Mouse (Mus musculus) myocyte (in vitro differentiated cells): ENCODE data around the gene Thsd7a. TPM values are rescaled to one million over a fixed set of nuclear protein-coding genes. Genes with fewer than 3 reads are reported as not detected.

ENCODE experiments used
- H3K27me3 ChIP-seq: one replicate; pipeline ENCODE4 v1.6.1; 2011; ENCODE audit not compliant: control insufficient read depth, insufficient read depth, insufficient read length
- H3K36me3 ChIP-seq: one replicate; pipeline ENCODE4 v1.6.1; 2011; ENCODE audit not compliant: control insufficient read depth, insufficient read depth
- H3K4me2 ChIP-seq: one replicate; pipeline ENCODE4 v1.6.1; 2011; ENCODE audit warnings: low read depth, control low read depth
- H3K4me3 ChIP-seq: one replicate; pipeline ENCODE4 v1.5.1; 2011; ENCODE audit warnings: mild to moderate bottlenecking, control low read depth, moderate library complexity
- H3K79me2 ChIP-seq: one replicate; pipeline ENCODE4 v1.6.1; 2011; ENCODE audit not compliant: control insufficient read depth, insufficient read depth
- H3ac ChIP-seq: one replicate; pipeline ENCODE4 v1.6.1; 2011; ENCODE audit not compliant: control insufficient read depth, insufficient read length
- CEBPB ChIP-seq: IDR thresholded peaks from 2 replicates; pipeline ENCODE4 v1.6.1; 2011; ENCODE audit warnings: mild to moderate bottlenecking, moderate library complexity; ENCODE audit not compliant: poor library complexity, insufficient read depth, severe bottlenecking
- E2F4 ChIP-seq: IDR thresholded peaks from one replicate; pipeline ENCODE4 v1.6.1; 2011; ENCODE audit warnings: mild to moderate bottlenecking, control low read depth, moderate library complexity; ENCODE audit not compliant: insufficient read depth
- MAX ChIP-seq: IDR thresholded peaks from one replicate; pipeline ENCODE4 v1.6.1; 2011; ENCODE audit warnings: low read depth, mild to moderate bottlenecking, control low read depth
- MYOD1 ChIP-seq, 3 experiments: IDR thresholded peaks; one replicate each; pipeline ENCODE4 v1.6.1; 2011; ENCODE audit warnings: control low read depth in 2 of 3, low read depth in 2 of 3, mild to moderate bottlenecking in 2 of 3, moderate library complexity in 1 of 3; ENCODE audit not compliant: insufficient read length in 2 of 3, control insufficient read depth in 1 of 3
- MYOG ChIP-seq, 3 experiments: IDR thresholded peaks; one replicate each; pipeline ENCODE4 v1.6.1; 2011; ENCODE audit warnings: control low read depth in 2 of 3, low read depth in 2 of 3, mild to moderate bottlenecking in 2 of 3; ENCODE audit not compliant: insufficient read length in 2 of 3, control insufficient read depth in 1 of 3, insufficient read depth in 1 of 3
- POLR2A ChIP-seq: IDR thresholded peaks from one replicate; pipeline ENCODE4 v1.6.1; 2011; ENCODE audit warnings: low read depth, mild to moderate bottlenecking, control low read depth, moderate library complexity; ENCODE audit not compliant: insufficient read length
- POLR2AphosphoS2 ChIP-seq: IDR thresholded peaks from one replicate; pipeline ENCODE4 v1.6.1; 2011; ENCODE audit warnings: low read depth, control low read depth; ENCODE audit not compliant: insufficient read length
- REST ChIP-seq: IDR thresholded peaks from one replicate; pipeline ENCODE4 v1.6.1; 2011; ENCODE audit warnings: mild to moderate bottlenecking, control low read depth, moderate library complexity; ENCODE audit not compliant: insufficient read depth, insufficient read length
- SRF ChIP-seq: IDR thresholded peaks from one replicate; pipeline ENCODE4 v1.6.1; 2011; ENCODE audit warnings: low read depth; ENCODE audit not compliant: control insufficient read depth, insufficient read length
- TCF12 ChIP-seq: IDR thresholded peaks from one replicate; pipeline ENCODE4 v1.6.1; 2011; ENCODE audit warnings: mild to moderate bottlenecking, control low read depth; ENCODE audit not compliant: poor library complexity, insufficient read depth, severe bottlenecking
- TCF3 ChIP-seq: IDR thresholded peaks from one replicate; pipeline ENCODE4 v1.6.1; 2011; ENCODE audit warnings: low read depth, control low read depth; ENCODE audit not compliant: insufficient read length
- USF1 ChIP-seq: IDR thresholded peaks from one replicate; pipeline ENCODE4 v1.6.1; 2011; ENCODE audit warnings: low read depth, mild to moderate bottlenecking, control low read depth, moderate library complexity
- polyA plus RNA-seq: library from polyadenylated mRNA; unstranded; fragments of >200 nt; fragmentation: generic; extraction: Trizol; gene quantifications from one replicate; pipeline ENCODE4 v1.2.1, GENCODE M21; 2012; ENCODE audit warnings: missing spikeins

Thsd7a gene
- polyA plus RNA-seq, 1 experiment: 5.0 TPM

DNA sequence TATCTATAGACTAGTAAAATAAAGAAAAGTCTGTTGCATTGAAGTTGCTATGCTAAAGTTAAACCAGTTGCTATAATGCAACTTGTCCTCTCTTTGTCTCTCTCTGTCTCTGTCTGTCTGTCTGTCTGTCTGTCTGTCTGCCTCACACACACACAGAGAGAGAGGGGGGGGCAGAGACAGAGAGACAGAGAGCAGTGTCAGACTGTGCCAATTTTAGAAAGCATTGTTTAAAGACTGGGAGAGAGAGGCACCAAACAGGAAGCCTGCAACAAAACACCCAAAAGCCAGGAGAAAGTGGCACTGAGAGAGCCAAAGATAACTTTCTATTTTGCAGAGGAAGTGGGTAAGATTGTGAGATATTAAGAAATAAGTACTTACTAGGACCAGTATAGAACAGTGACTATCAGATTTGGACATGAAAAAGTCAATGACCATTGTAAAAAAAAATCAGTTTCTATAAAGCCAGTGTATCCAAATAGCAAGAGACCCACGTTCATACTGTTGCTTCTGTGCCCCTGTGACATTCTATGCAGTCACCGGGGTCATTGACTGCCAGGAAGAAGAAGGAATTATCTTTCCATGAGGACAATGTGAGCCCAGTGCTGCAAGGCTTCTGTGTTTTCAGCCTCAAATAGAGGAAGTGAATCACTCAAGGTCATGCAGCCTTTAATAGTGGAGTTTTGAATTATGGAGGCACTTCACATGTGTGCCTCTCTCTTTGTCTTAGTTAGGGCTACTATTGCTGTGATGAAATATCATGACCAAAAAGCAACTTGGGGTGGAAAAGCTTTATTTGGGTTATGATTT, 355.4 kb downstream of the Thsd7a start:
- no peak for TF ChIP-seq CEBPB
- TF ChIP-seq TCF12: no peak

DNA sequence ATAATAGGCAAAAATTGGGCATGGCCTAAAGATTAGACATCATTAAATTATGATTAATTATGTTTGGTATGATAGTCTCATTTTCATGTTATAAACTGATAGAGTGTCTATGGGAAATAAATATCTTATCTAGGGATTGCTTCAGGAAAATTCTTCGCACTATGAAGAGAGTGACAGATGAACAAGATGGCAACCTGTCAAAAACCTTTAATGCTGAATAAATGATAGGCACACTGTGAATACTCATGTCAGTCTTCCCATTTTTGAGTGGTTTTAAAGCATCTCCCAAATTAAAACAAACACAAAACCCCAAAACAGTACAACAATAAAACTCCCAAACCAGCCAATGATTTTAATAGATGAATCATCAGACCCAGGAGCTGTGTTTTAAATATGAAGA, 362.5 kb downstream of the Thsd7a start:
- no peak overlapping the region for H3ac ChIP-seq
- no peaks in the 10 kb centered on the region for H3K79me2 ChIP-seq
- TF ChIP-seq MYOD1 (IDR thresholded peaks at IDR 0.05; ENCODE audit: control insufficient read depth in 1 of 3, insufficient read length in 2 of 3, low read depth in 2 of 3) (no peak), TCF3 (no peak), CEBPB (no peak), USF1 (no peak), E2F4 (no peak), REST (no peak), POLR2A (no peak), MAX (no peak), TCF12 (no peak), MYOG (IDR thresholded peaks at IDR 0.05; ENCODE audit: control insufficient read depth in 1 of 3, insufficient read depth in 1 of 3, insufficient read length in 2 of 3, low read depth in 2 of 3) (no peak), SRF (no peak), POLR2AphosphoS2 (no peak)
- no peaks in the 10 kb centered on the region for H3K36me3 ChIP-seq
- no peak overlapping the region for H3K4me3 ChIP-seq
- H3K27me3 ChIP-seq: no peaks in the 10 kb centered on the region
- no peak overlapping the region for H3K4me2 ChIP-seq

More for the DNA sequence above, 355.4 kb downstream of the Thsd7a start:
- Histone ChIP-seq H3K4me2 (no peak overlapping the region), H3ac (no peak overlapping the region), H3K4me3 (no peak overlapping the region), H3K27me3 (no peaks in the 10 kb centered on the region), H3K79me2 (no peaks in the 10 kb centered on the region), H3K36me3 (no peaks in the 10 kb centered on the region)

DNA sequence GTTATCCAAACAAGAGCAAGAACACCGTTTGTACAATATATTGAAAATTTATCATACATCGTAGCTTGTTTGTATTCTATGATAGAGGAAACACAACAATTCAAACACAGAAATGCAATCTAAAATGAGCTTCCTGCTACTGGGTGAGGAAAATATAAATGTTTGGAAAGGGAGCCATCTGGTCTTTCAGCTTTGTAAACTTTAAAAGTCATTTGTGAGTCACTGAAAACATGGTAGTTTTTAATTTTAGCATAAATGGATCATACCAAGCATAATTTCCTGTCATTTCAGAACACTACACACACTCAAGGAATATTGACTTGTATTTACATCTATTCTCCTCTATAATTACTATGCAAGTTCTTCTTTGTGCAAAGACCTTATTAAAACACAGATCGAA, 363.6 kb downstream of the Thsd7a start:
- H3K4me2 ChIP-seq: no peak overlapping the region
- H3K27me3 ChIP-seq: no peaks in the 10 kb centered on the region
- H3K36me3 ChIP-seq: no peaks in the 10 kb centered on the region
- H3K4me3 ChIP-seq: no peak overlapping the region
- no peaks in the 10 kb centered on the region for H3K79me2 ChIP-seq
- no peak for TF ChIP-seq TCF12
- no peak for TF ChIP-seq REST
- TF ChIP-seq CEBPB: no peak
- no peak for TF ChIP-seq POLR2A
- TF ChIP-seq E2F4: no peak
- no peak for TF ChIP-seq MAX
- no peak for TF ChIP-seq USF1
- TF ChIP-seq SRF: no peak
- TF ChIP-seq MYOG (IDR thresholded peaks at IDR 0.05; ENCODE audit: control insufficient read depth in 1 of 3, insufficient read depth in 1 of 3, insufficient read length in 2 of 3, low read depth in 2 of 3): no peak
- TF ChIP-seq TCF3: no peak
- TF ChIP-seq POLR2AphosphoS2: no peak
- TF ChIP-seq MYOD1 (IDR thresholded peaks at IDR 0.05; ENCODE audit: control insufficient read depth in 1 of 3, insufficient read length in 2 of 3, low read depth in 2 of 3): no peak
- no peak overlapping the region for H3ac ChIP-seq

DNA sequence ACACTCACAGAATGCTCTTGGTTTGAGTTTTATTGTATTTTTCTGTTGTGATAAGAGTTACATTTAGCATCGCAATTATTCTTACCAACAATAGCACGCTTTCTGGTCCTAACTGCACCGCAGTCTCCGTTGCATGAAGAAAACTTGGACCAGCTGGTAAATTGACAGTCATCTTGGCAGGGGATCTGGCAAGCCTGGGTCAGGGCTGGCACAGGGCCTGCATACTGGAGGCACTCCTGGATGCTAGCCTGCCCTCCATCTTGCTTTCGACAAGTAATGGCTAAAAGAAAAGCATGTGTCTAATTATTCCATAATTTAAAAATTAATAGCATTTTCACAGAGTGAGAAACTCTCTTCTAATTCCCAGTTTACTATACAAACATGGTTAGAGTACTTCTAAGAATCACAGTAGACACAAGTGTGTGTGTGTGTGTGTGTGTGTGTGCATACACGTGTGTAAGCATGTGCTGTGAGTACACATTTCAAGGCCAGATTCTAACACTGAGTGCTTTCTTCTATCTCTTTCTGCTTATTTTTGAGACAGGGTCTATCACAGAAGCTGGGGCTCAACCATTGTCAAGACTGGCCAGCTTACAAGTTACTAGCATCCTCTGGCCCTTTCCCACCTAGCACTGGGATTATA, 368.0 kb downstream of the Thsd7a start:
- H3K27me3 ChIP-seq: no peaks in the 10 kb centered on the region
- H3K79me2 ChIP-seq: no peaks in the 10 kb centered on the region
- H3K4me3 ChIP-seq: no peak overlapping the region
- H3ac ChIP-seq: no peak overlapping the region
- TF ChIP-seq TCF12: no peak
- no peak for TF ChIP-seq POLR2AphosphoS2
- TF ChIP-seq USF1: no peak
- TF ChIP-seq CEBPB: no peak
- no peak for TF ChIP-seq POLR2A
- TF ChIP-seq MAX: no peak
- no peak for TF ChIP-seq SRF
- TF ChIP-seq E2F4: no peak
- no peak for TF ChIP-seq REST
- TF ChIP-seq TCF3: no peak
- no peak overlapping the region for H3K4me2 ChIP-seq
- no peaks in the 10 kb centered on the region for H3K36me3 ChIP-seq

DNA sequence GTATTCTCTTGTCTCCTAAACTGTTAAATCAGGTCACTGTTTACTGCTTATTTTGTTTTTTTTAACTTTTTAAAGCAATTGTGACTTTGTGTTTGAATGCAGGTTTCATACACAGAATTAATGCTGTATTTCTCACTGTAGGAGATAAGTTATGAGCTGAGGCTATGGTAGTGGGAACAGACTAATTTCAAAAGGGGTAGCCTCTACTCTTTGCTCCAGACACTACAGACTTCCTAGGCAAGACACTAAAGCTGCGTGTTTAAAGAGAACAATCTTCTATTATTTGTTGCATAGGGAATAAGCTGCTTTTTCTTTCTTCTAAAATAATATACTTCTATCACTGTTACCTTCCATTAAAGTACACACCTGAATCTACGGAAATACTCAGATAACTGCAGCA, 368.5 kb downstream of the Thsd7a start:
- no peak overlapping the region for H3ac ChIP-seq
- no peaks in the 10 kb centered on the region for H3K36me3 ChIP-seq
- no peak overlapping the region for H3K4me3 ChIP-seq
- H3K27me3 ChIP-seq: no peaks in the 10 kb centered on the region
- H3K4me2 ChIP-seq: no peak overlapping the region
- H3K79me2 ChIP-seq: no peaks in the 10 kb centered on the region
- TF ChIP-seq MYOG (IDR thresholded peaks at IDR 0.05; ENCODE audit: control insufficient read depth in 1 of 3, insufficient read depth in 1 of 3, insufficient read length in 2 of 3, low read depth in 2 of 3) (no peak), MYOD1 (IDR thresholded peaks at IDR 0.05; ENCODE audit: control insufficient read depth in 1 of 3, insufficient read length in 2 of 3, low read depth in 2 of 3) (no peak)
